Mouse (Mus musculus): ENCODE data around the gene Tmc6. TPM values are rescaled to one million over a fixed set of nuclear protein-coding genes. Genes with fewer than 3 reads are reported as not detected.

The Tmc6 gene
- polyA plus RNA-seq, 1 experiment from 2014 or later: 28.4 TPM

- H3K27ac ChIP-seq (ENCODE audit: low read length): no peak overlapping the region
- no peak overlapping the region for H3K9ac ChIP-seq (ENCODE audit: low read length)
- 73% methylated on average over 8 of the region's 8 CpGs for WGBS
- H3K36me3 ChIP-seq (ENCODE audit: control insufficient read depth, insufficient read depth): peaks cover 67% of the 10 kb centered on the region
- no peak overlapping the region for H3K4me2 ChIP-seq (ENCODE audit: low read depth, low read length)
- no peaks in the 10 kb centered on the region for H3K4me1 ChIP-seq (ENCODE audit: control insufficient read depth, insufficient read depth, low read length)
- no peaks in the 10 kb centered on the region for H3K27me3 ChIP-seq (ENCODE audit: control insufficient read depth, insufficient read depth, low read length)
- H3K4me3 ChIP-seq (ENCODE audit: low read length): no peak overlapping the region
- ATAC-seq (replicated peaks; ENCODE audit: extremely low read depth, insufficient read depth, low FRiP score): no peak
- no peaks in the 10 kb centered on the region for H3K9me3 ChIP-seq (replicated peaks; ENCODE audit: control insufficient read depth, low read length)
Observed at GRCm38 (mm10) chr11:117742243-117742642, 39.8 kb downstream of the Tmc6 start.

DNA sequence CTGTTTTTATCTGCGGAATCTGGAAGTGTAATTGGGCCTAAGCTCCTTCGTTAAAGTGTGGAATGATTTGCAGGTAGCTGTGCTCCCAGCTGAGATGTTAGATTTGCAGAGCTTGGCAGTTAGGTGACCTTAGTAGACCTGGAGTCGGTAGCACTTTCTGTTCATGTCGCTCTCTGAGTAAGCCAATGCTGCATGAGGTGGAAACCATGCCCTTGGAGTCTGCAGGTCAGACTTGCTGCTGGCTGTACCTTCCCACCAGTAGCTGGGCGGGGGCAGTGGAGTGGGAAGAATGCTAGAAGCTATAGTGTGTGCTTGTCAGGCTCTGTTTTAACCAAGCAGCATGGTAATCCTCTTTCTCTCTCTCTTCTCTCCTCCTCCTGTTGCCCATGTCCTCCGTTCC, 40.9 kb downstream of the Tmc6 start:
- Histone ChIP-seq H3K4me3 (ENCODE audit: low read length) (no peak overlapping the region), H3K4me2 (ENCODE audit: low read depth, low read length) (no peak overlapping the region), H3K36me3 (ENCODE audit: control insufficient read depth, insufficient read depth) (peaks cover 64% of the 10 kb centered on the region), H3K9ac (ENCODE audit: low read length) (no peak overlapping the region), H3K27ac (ENCODE audit: low read length) (no peak overlapping the region), H3K9me3 (replicated peaks; ENCODE audit: control insufficient read depth, low read length) (no peaks in the 10 kb centered on the region), H3K27me3 (ENCODE audit: control insufficient read depth, insufficient read depth, low read length) (no peaks in the 10 kb centered on the region), H3K4me1 (ENCODE audit: control insufficient read depth, insufficient read depth, low read length) (no peaks in the 10 kb centered on the region)
- no peak for ATAC-seq (replicated peaks; ENCODE audit: extremely low read depth, insufficient read depth, low FRiP score)
- WGBS: 88% methylated on average over 6 of the region's 6 CpGs

GRCm38 (mm10) chr11:117738123-117738522, 43.9 kb downstream of the Tmc6 start:
- H3K27me3 ChIP-seq (ENCODE audit: control insufficient read depth, insufficient read depth, low read length): no peaks in the 10 kb centered on the region

GRCm38 (mm10) chr11:117736037-117736689, 45.8 kb downstream of the Tmc6 start:
- Histone ChIP-seq H3K4me2 (ENCODE audit: low read depth, low read length) (no peak overlapping the region), H3K9me3 (replicated peaks; ENCODE audit: control insufficient read depth, low read length) (no peaks in the 10 kb centered on the region), H3K9ac (ENCODE audit: low read length) (no peak overlapping the region), H3K27me3 (ENCODE audit: control insufficient read depth, insufficient read depth, low read length) (no peaks in the 10 kb centered on the region), H3K4me3 (ENCODE audit: low read length) (no peak overlapping the region), H3K36me3 (ENCODE audit: control insufficient read depth, insufficient read depth) (peaks cover 44% of the 10 kb centered on the region), H3K4me1 (ENCODE audit: control insufficient read depth, insufficient read depth, low read length) (peaks cover 1% of the 10 kb centered on the region; the same call in 1 of the 2 replicates), H3K27ac (ENCODE audit: low read length) (no peak overlapping the region)
- no peak for ATAC-seq (replicated peaks; ENCODE audit: extremely low read depth, insufficient read depth, low FRiP score)
- WGBS: 54% methylated on average over 5 of the region's 5 CpGs

More at GRCm38 (mm10) chr11:117738123-117738522, 43.9 kb downstream of the Tmc6 start:
- no peak for ATAC-seq (replicated peaks; ENCODE audit: extremely low read depth, insufficient read depth, low FRiP score)
- H3K9ac ChIP-seq (ENCODE audit: low read length): no peak overlapping the region
- peaks cover 56% of the 10 kb centered on the region for H3K36me3 ChIP-seq (ENCODE audit: control insufficient read depth, insufficient read depth)
- H3K4me1 ChIP-seq (ENCODE audit: control insufficient read depth, insufficient read depth, low read length): no peaks in the 10 kb centered on the region
- H3K9me3 ChIP-seq (replicated peaks; ENCODE audit: control insufficient read depth, low read length): no peaks in the 10 kb centered on the region
- no peak overlapping the region for H3K4me3 ChIP-seq (ENCODE audit: low read length)
- 90% methylated on average over 5 of the region's 5 CpGs for WGBS
- no peak overlapping the region for H3K27ac ChIP-seq (ENCODE audit: low read length)
- H3K4me2 ChIP-seq (ENCODE audit: low read depth, low read length): no peak overlapping the region

DNA sequence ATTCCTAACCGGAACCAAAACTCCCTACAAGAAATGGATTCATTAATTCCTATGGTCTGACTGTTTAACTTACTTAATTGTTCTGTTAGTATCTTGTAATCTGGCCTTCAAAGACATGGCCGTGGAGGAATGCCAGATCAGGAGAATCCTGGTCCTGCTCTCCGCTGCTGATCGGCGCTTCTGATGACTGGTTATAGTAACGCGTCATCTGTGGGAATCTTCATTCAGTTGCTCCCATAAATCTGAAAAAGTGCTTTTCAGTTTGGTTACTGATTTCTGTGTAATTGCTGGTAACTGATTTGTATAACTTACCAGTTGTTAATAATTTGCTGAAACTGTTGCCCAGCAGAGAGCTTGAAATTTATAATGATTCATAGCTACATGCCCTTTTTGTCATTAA, 50.5 kb downstream of the Tmc6 start:
- Histone ChIP-seq H3K4me2 (ENCODE audit: low read depth, low read length) (no peak overlapping the region), H3K36me3 (ENCODE audit: control insufficient read depth, insufficient read depth) (peaks cover 15% of the 10 kb centered on the region; the same call in 1 of the 2 replicates), H3K4me3 (ENCODE audit: low read length) (no peak overlapping the region), H3K4me1 (ENCODE audit: control insufficient read depth, insufficient read depth, low read length) (peaks cover 29% of the 10 kb centered on the region), H3K27ac (ENCODE audit: low read length) (no peak overlapping the region), H3K27me3 (ENCODE audit: control insufficient read depth, insufficient read depth, low read length) (no peaks in the 10 kb centered on the region), H3K9ac (ENCODE audit: low read length) (no peak overlapping the region), H3K9me3 (replicated peaks; ENCODE audit: control insufficient read depth, low read length) (no peaks in the 10 kb centered on the region)
- WGBS: 80% methylated on average over 7 of the region's 7 CpGs
- no peak for ATAC-seq (replicated peaks; ENCODE audit: extremely low read depth, insufficient read depth, low FRiP score)

GRCm38 (mm10) chr11:117730490-117730838, 51.5 kb downstream of the Tmc6 start:
- Histone ChIP-seq H3K4me1 (ENCODE audit: control insufficient read depth, insufficient read depth, low read length) (peaks cover 29% of the 10 kb centered on the region), H3K9ac (ENCODE audit: low read length) (no peak overlapping the region), H3K4me3 (ENCODE audit: low read length) (no peak overlapping the region), H3K36me3 (ENCODE audit: control insufficient read depth, insufficient read depth) (peaks cover 6% of the 10 kb centered on the region; the same call in 1 of the 2 replicates), H3K9me3 (replicated peaks; ENCODE audit: control insufficient read depth, low read length) (no peaks in the 10 kb centered on the region), H3K4me2 (ENCODE audit: low read depth, low read length) (no peak overlapping the region), H3K27ac (ENCODE audit: low read length) (peak overlapping the region; percentile 42), H3K27me3 (ENCODE audit: control insufficient read depth, insufficient read depth, low read length) (no peaks in the 10 kb centered on the region)
- no peak for ATAC-seq (replicated peaks; ENCODE audit: extremely low read depth, insufficient read depth, low FRiP score)
- 47% methylated on average over 4 of the region's 4 CpGs for WGBS

DNA sequence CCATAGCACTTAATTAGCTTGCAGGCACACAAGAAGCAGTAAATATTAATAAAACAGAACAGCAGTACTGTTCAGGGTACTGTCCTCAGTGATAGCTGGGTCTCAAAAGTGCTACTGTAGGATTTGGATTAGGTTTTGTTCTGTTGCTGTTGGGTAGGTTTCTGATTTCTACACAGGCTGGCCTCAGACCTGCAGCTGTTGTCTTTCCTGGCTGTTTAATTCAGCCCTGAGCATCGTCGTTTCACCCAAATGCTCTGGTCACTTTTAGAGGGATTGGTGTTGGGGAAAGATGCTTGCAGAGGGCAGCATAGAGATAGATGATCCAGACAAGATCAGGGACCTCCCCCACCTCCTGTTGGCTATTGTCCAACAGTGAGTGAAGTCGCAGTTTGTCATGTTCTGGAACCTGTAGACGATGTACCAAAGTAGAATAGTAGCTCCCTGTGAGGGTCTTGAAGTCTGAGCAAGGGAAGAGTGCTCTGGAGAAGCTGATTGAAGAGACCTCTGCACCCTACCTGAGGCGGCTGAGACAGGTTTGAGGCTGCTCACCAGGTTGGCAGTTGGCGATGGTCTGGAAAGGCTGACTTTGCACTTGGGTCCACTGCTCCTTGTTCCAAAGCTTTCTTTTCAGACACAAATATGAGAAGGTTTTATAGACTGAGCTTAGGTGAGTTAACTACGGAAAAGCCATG, 52.1 kb downstream of the Tmc6 start:
- Histone ChIP-seq H3K4me3 (ENCODE audit: low read length) (no peak overlapping the region), H3K4me2 (ENCODE audit: low read depth, low read length) (no peak overlapping the region), H3K9ac (ENCODE audit: low read length) (no peak overlapping the region), H3K27ac (ENCODE audit: low read length) (peak overlapping the region; percentile 49; the same call in 1 of the 2 replicates), H3K9me3 (replicated peaks; ENCODE audit: control insufficient read depth, low read length) (no peaks in the 10 kb centered on the region), H3K36me3 (ENCODE audit: control insufficient read depth, insufficient read depth) (peaks cover 6% of the 10 kb centered on the region; the same call in 1 of the 2 replicates), H3K27me3 (ENCODE audit: control insufficient read depth, insufficient read depth, low read length) (no peaks in the 10 kb centered on the region), H3K4me1 (ENCODE audit: control insufficient read depth, insufficient read depth, low read length) (peaks cover 29% of the 10 kb centered on the region)
- no peak for ATAC-seq (replicated peaks; ENCODE audit: extremely low read depth, insufficient read depth, low FRiP score)
- WGBS: 65% methylated on average over 7 of the region's 7 CpGs

GRCm38 (mm10) chr11:117729341-117729740, 52.7 kb downstream of the Tmc6 start:
- no peak overlapping the region for H3K4me3 ChIP-seq (ENCODE audit: low read length)
- ATAC-seq (replicated peaks; ENCODE audit: extremely low read depth, insufficient read depth, low FRiP score): no peak; the same call in 1 of the 2 replicates
- H3K9me3 ChIP-seq (replicated peaks; ENCODE audit: control insufficient read depth, low read length): no peaks in the 10 kb centered on the region
- no peak overlapping the region for H3K9ac ChIP-seq (ENCODE audit: low read length)
- H3K4me1 ChIP-seq (ENCODE audit: control insufficient read depth, insufficient read depth, low read length): peaks cover 31% of the 10 kb centered on the region
- H3K27me3 ChIP-seq (ENCODE audit: control insufficient read depth, insufficient read depth, low read length): no peaks in the 10 kb centered on the region
- 45% methylated on average over 3 of the region's 3 CpGs for WGBS
- peak overlapping the region; percentile 49 for H3K27ac ChIP-seq (ENCODE audit: low read length)
- H3K4me2 ChIP-seq (ENCODE audit: low read depth, low read length): no peak overlapping the region
- H3K36me3 ChIP-seq (ENCODE audit: control insufficient read depth, insufficient read depth): peaks cover 6% of the 10 kb centered on the region; the same call in 1 of the 2 replicates

- Histone ChIP-seq H3K4me1 (ENCODE audit: control insufficient read depth, insufficient read depth, low read length) (peaks cover 32% of the 10 kb centered on the region), H3K27ac (ENCODE audit: low read length) (peak overlapping the region; percentile 52; the same call in 1 of the 2 replicates), H3K4me3 (ENCODE audit: low read length) (no peak overlapping the region), H3K9me3 (replicated peaks; ENCODE audit: control insufficient read depth, low read length) (no peaks in the 10 kb centered on the region), H3K36me3 (ENCODE audit: control insufficient read depth, insufficient read depth) (peaks cover 6% of the 10 kb centered on the region; the same call in 1 of the 2 replicates), H3K4me2 (ENCODE audit: low read depth, low read length) (no peak overlapping the region), H3K27me3 (ENCODE audit: control insufficient read depth, insufficient read depth, low read length) (no peaks in the 10 kb centered on the region), H3K9ac (ENCODE audit: low read length) (no peak overlapping the region)
- 48% methylated on average over 1 of the region's 1 CpGs for WGBS
- 0 out of 2 replicates have a peak, but pooled peaks have one; percentile 45 for ATAC-seq (replicated peaks; ENCODE audit: extremely low read depth, insufficient read depth, low FRiP score)
Observed at GRCm38 (mm10) chr11:117728841-117729240, 53.2 kb downstream of the Tmc6 start.
